In genomic region chr1:18105866-18106529, GRCm38 (mm10) we compare ENCODE assay signal across 10 mouse cellular contexts. TPM values are rescaled to one million over a fixed set of nuclear protein-coding genes. Genes with fewer than 3 reads are reported as not detected.
DNase-seq lines count a peak whose midpoint lies in the region; ATAC-seq and TF ChIP-seq lines count a peak whose summit lies in the region.
"Had no signal": no experiment of that assay in that cellular context is flagged by ENCODE, and none has a peak within 500 bp of the region (broad histone marks: within the 10 kb centered on the region; RNA-seq: fewer than 3 reads in every experiment).

No protein-coding gene starts in this region.

- H3K4me3 ChIP-seq in liver, postnatal 0 days (ENCODE audit: low read depth, low read length): no peak overlapping the region
- no peak overlapping the region for H3K4me3 ChIP-seq in liver, embryonic 12.5 days
- no peak overlapping the region for H3K4me3 ChIP-seq in hindbrain, embryonic 10.5 days
- no peak overlapping the region for H3K4me3 ChIP-seq in neural tube, embryonic 12.5 days
- H3K4me3 ChIP-seq: embryonic facial prominence, embryonic 13.5 days had no signal

- H3K9me3 ChIP-seq in liver, postnatal 0 days (ENCODE audit: low read length): no peaks in the 10 kb centered on the region
- no peaks in the 10 kb centered on the region for H3K9me3 ChIP-seq in liver, embryonic 12.5 days (replicated peaks)
- H3K9me3 ChIP-seq in hindbrain, embryonic 10.5 days: no peaks in the 10 kb centered on the region
- no peaks in the 10 kb centered on the region for H3K9me3 ChIP-seq in neural tube, embryonic 12.5 days
- H3K9me3 ChIP-seq: embryonic facial prominence, embryonic 13.5 days had no signal

- TF ChIP-seq EP300 in liver, postnatal 0 days (IDR thresholded peaks at IDR 0.05; ENCODE audit: low read depth): no peak

- no peaks in the 10 kb centered on the region for H3K36me3 ChIP-seq in liver, postnatal 0 days (replicated peaks; ENCODE audit: insufficient read depth, low read length)
- H3K36me3 ChIP-seq in liver, embryonic 12.5 days: no peaks in the 10 kb centered on the region
- H3K36me3 ChIP-seq in hindbrain, embryonic 10.5 days: no peaks in the 10 kb centered on the region
- H3K36me3 ChIP-seq in neural tube, embryonic 12.5 days: no peaks in the 10 kb centered on the region
- H3K36me3 ChIP-seq: embryonic facial prominence, embryonic 13.5 days had no signal

- H3K27ac ChIP-seq in liver, postnatal 0 days (ENCODE audit: low read depth): no peak overlapping the region
- H3K27ac ChIP-seq in liver, embryonic 12.5 days: no peak overlapping the region
- H3K27ac ChIP-seq in hindbrain, embryonic 10.5 days: no peak overlapping the region
- H3K27ac ChIP-seq in neural tube, embryonic 12.5 days: no peak overlapping the region
- H3K27ac ChIP-seq: embryonic facial prominence, embryonic 13.5 days had no signal

- H3K4me2 ChIP-seq in liver, postnatal 0 days (ENCODE audit: low read depth, low read length): no peak overlapping the region
- H3K4me2 ChIP-seq in liver, embryonic 12.5 days: no peak overlapping the region
- H3K4me2 ChIP-seq in neural tube, embryonic 12.5 days (replicated peaks): no peak overlapping the region

- H3K4me1 ChIP-seq in liver, postnatal 0 days (ENCODE audit: insufficient read depth): no peaks in the 10 kb centered on the region
- H3K4me1 ChIP-seq in liver, embryonic 12.5 days: no peaks in the 10 kb centered on the region
- H3K4me1 ChIP-seq in hindbrain, embryonic 10.5 days (replicated peaks): no peaks in the 10 kb centered on the region
- no peaks in the 10 kb centered on the region for H3K4me1 ChIP-seq in neural tube, embryonic 12.5 days
- H3K4me1 ChIP-seq: embryonic facial prominence, embryonic 13.5 days had no signal

- no peak for ATAC-seq in liver, postnatal 0 days
- no peak for ATAC-seq in liver, embryonic 12.5 days
- peak; percentile 78 for ATAC-seq in neural tube, embryonic 12.5 days (ENCODE audit: low FRiP score, low read depth)

- no peaks in the 10 kb centered on the region for H3K27me3 ChIP-seq in liver, postnatal 0 days (ENCODE audit: insufficient read depth, low read length)
- no peaks in the 10 kb centered on the region for H3K27me3 ChIP-seq in liver, embryonic 12.5 days (replicated peaks)
- H3K27me3 ChIP-seq in hindbrain, embryonic 10.5 days (ENCODE audit: insufficient read depth, poor library complexity, severe bottlenecking): peaks cover 14% of the 10 kb centered on the region
- H3K27me3 ChIP-seq in neural tube, embryonic 12.5 days (replicated peaks): peaks cover 9% of the 10 kb centered on the region; the same call in 1 of the 2 replicates
- H3K27me3 ChIP-seq: embryonic facial prominence, embryonic 13.5 days had no signal

- peak; percentile 46 for TF ChIP-seq CTCF in liver, postnatal 0 days (IDR thresholded peaks at IDR 0.05; ENCODE audit: low read depth)

- 47% methylated on average over 5 of the region's 5 CpGs for WGBS in liver, postnatal 0 days (ENCODE audit: insufficient replicate concordance)
- 49% methylated on average over 5 of the region's 5 CpGs for WGBS in liver, embryonic 12.5 days (ENCODE audit: insufficient replicate concordance)
- 45% methylated on average over 5 of the region's 5 CpGs for WGBS in hindbrain, embryonic 10.5 days
- 46% methylated on average over 5 of the region's 5 CpGs for WGBS in neural tube, embryonic 12.5 days

- H3K9ac ChIP-seq in liver, postnatal 0 days (replicated peaks): no peak overlapping the region
- H3K9ac ChIP-seq in liver, embryonic 12.5 days: no peak overlapping the region
- no peak overlapping the region for H3K9ac ChIP-seq in neural tube, embryonic 12.5 days
- H3K9ac ChIP-seq: embryonic facial prominence, embryonic 13.5 days had no signal

- no peak for DNase-seq in liver, postnatal 0 days
- DNase-seq in brain, embryonic 18.5 days (ENCODE audit: low read depth, low spot score): peak; percentile 32
- peak; percentile 4 for DNase-seq in hindbrain, embryonic 10.5 days (ENCODE audit: low spot score)
- DNase-seq in urinary bladder, postnatal 25 days (ENCODE audit: low spot score): no peak
- DNase-seq in urinary bladder, postnatal 10 days (ENCODE audit: low spot score): no peak

RNA-seq across cellular contexts. Expression of gene Crisp4, which starts 39.7 kb away (rescaled TPM):
- not detected in 2 replicates for polyA plus RNA-seq in liver, postnatal 0 days (2015; fragmentation: Nextera tagmentation; extraction: Ambion mirVana)
- not detected in 2 replicates for polyA plus RNA-seq in liver, embryonic 12.5 days (2016; fragmentation: Nextera tagmentation; extraction: Ambion mirVana)
- polyA plus RNA-seq in hindbrain, embryonic 10.5 days (2016; fragmentation: Nextera tagmentation; extraction: Ambion mirVana): not detected in 2 replicates
- not detected in 2 replicates for polyA plus RNA-seq in neural tube, embryonic 12.5 days (2016; fragmentation: Nextera tagmentation; extraction: Ambion mirVana)
- polyA plus RNA-seq: embryonic facial prominence, embryonic 13.5 days; limb, embryonic 11.5 days; stomach, embryonic 14.5 days had no signal

Comparison
In these comparisons a context has a peak if more than half of its experiments do, and no peak if none do; other contexts are left out.
1. DNase-seq: peak in brain, embryonic 18.5 days (single experiment) and hindbrain, embryonic 10.5 days (single experiment); none in liver, postnatal 0 days (single experiment), urinary bladder, postnatal 25 days (single experiment) and urinary bladder, postnatal 10 days (single experiment).